Mouse (Mus musculus) G1E (cell line): Measurements from ENCODE around the gene Hmces.

Experiments
- CTCF ChIP-seq: IDR thresholded peaks from 2 replicates; pipeline ENCODE4 v1.5.1; 2012; ENCODE audit warnings: low read depth, low read length, inconsistent platforms, mixed read lengths
- TAL1 ChIP-seq: conservative IDR thresholded peaks from 2 replicates; pipeline ENCODE4 v1.6.1; 2012; ENCODE audit warnings: low read depth, low read length, inconsistent platforms, mixed read lengths

DNA sequence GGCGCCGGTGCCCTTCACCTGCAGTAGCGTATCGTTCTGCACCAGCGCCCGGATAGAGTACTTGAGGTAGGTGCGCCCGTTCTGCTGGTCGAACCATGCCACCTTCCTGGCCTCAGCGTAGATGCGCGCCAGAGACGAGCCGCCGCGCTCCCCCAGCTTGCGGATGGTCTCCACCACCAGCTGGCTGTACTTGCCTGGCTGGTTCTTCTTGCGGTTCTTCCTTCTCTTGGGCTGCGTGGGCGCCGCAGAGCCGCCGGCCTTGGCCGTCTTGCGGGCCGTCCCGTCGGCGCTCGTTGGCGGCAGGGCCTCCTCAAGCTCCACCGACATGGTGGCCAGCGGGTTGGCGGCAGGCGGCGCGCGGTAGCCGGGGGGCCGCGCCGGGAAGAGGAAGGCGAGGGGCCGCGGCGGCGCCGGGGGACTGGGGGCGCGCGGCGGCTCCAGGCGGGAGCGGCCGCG lies 67.3 kb downstream of the Hmces start:
- no peak for TF ChIP-seq CTCF
- TF ChIP-seq TAL1 = no peak
